Mouse (Mus musculus): ENCODE results near the gene Dna2. TPM values are rescaled to one million over a fixed set of nuclear protein-coding genes. Genes with fewer than 3 reads are reported as not detected.

The Dna2 gene
- total RNA-seq, 2 experiments from 2014 or later, result 1.7 to 1.9 TPM

Other genes starting within 250 kb of the Dna2 start
- 1 to 10 TPM; 1.2 to 1.5 TPM for gene Stox1, start 220.9 kb upstream of the Dna2 start, total RNA-seq (2021)
- 10 to 100 TPM; 56.3 to 58.7 TPM for gene Ccar1, start 154.7 kb upstream of the Dna2 start, total RNA-seq (2021)
- 10 to 100 TPM; 19.2 to 21.2 TPM for gene Tet1, start 38.0 kb upstream of the Dna2 start, total RNA-seq (2021)
- gene Slc25a16, start 26.4 kb upstream of the Dna2 start, total RNA-seq (2021), result 10 to 100 TPM; 21.9 to 22.3 TPM
- 10 to 100 TPM; 12.1 to 13.1 TPM for gene Rufy2, start 33.2 kb downstream of the Dna2 start, total RNA-seq (2021)
- 10 to 100 TPM; 26.9 to 28.7 TPM for gene Hnrnph3, start 77.2 kb downstream of the Dna2 start, total RNA-seq (2021)
- gene Pbld2, start 77.3 kb downstream of the Dna2 start, total RNA-seq (2021), result 1 to 10 TPM; 4.3 to 4.9 TPM
- 1 to 10 TPM in 1 of 2 experiments, under 1 TPM in 1; 0.41 to 1.5 TPM for gene Pbld1, start 113.1 kb downstream of the Dna2 start, total RNA-seq (2021)
- gene Atoh7, start 152.6 kb downstream of the Dna2 start, total RNA-seq (2021), result not detected